Mouse (Mus musculus) CH12.LX (cell line): ENCODE measurements around the gene Prr5l.

ENCODE experiments used
- CTCF ChIP-seq, 2 experiments: IDR thresholded peaks in 1 of 2; conservative IDR thresholded peaks in 1 of 2; 2 replicates each; pipeline ENCODE4 v1.5.1; 2011 to 2012; ENCODE audit warnings: low read depth in 2 of 2, low read length in 2 of 2, improper control_type of control experiment in 1 of 2, inconsistent platforms in 1 of 2, mild to moderate bottlenecking in 1 of 2, moderate library complexity in 1 of 2
- ELF1 ChIP-seq: IDR thresholded peaks from 2 replicates; pipeline ENCODE4 v1.6.1; 2014; ENCODE audit warnings: low read depth, mild to moderate bottlenecking, inconsistent platforms, low read length, improper control_type of control experiment
- EP300 ChIP-seq: IDR thresholded peaks from 2 replicates; pipeline ENCODE4 v1.6.1; 2011; ENCODE audit warnings: low read length, improper control_type of control experiment
- GABPA ChIP-seq: IDR thresholded peaks from 2 replicates; pipeline ENCODE4 v1.6.1; 2012; ENCODE audit warnings: low read depth, low read length, improper control_type of control experiment, inconsistent platforms; ENCODE audit not compliant: insufficient replicate concordance
- IRF4 ChIP-seq: IDR thresholded peaks from 2 replicates; pipeline ENCODE4 v1.6.1; 2014; ENCODE audit warnings: low read depth, mild to moderate bottlenecking, inconsistent platforms, low read length, improper control_type of control experiment
- POLR2A ChIP-seq: IDR thresholded peaks from 2 replicates; pipeline ENCODE4 v1.6.1; 2011; ENCODE audit warnings: low read depth, mild to moderate bottlenecking, improper control_type of control experiment, low read length
- POLR2AphosphoS2 ChIP-seq: IDR thresholded peaks from 2 replicates; pipeline ENCODE4 v1.6.1; 2011; ENCODE audit warnings: low read depth, low read length, improper control_type of control experiment
- RAD21 ChIP-seq: IDR thresholded peaks from 2 replicates; pipeline ENCODE4 v1.6.1; 2011; ENCODE audit warnings: low read depth, mild to moderate bottlenecking, low read length, improper control_type of control experiment, moderate library complexity
- UBTF ChIP-seq: IDR thresholded peaks from 2 replicates; pipeline ENCODE4 v1.6.1; 2012; ENCODE audit warnings: low read depth, mild to moderate bottlenecking, inconsistent platforms, low read length, improper control_type of control experiment, moderate library complexity
- USF1 ChIP-seq: IDR thresholded peaks from 2 replicates; pipeline ENCODE4 v1.6.1; 2014; ENCODE audit warnings: low read depth, mild to moderate bottlenecking, inconsistent platforms, low read length, improper control_type of control experiment
- ZC3H11A ChIP-seq: IDR thresholded peaks from 2 replicates; pipeline ENCODE4 v1.6.1; 2012; ENCODE audit warnings: low read depth, mild to moderate bottlenecking, inconsistent platforms, low read length, improper control_type of control experiment

GRCm38 (mm10) chr2:101813581-101814271, 69.1 kb downstream of the Prr5l start:
- TF ChIP-seq RAD21 (no peak), GABPA (no peak), POLR2AphosphoS2 (no peak), CTCF (conservative IDR thresholded peaks at IDR 0.05 in 1 of 2, IDR thresholded peaks at IDR 0.05 in 1 of 2; ENCODE audit: low read depth in 2 of 2, low read length in 2 of 2) (no peak), ZC3H11A (no peak), UBTF (no peak), IRF4 (no peak), USF1 (no peak), ELF1 (no peak), POLR2A (no peak), EP300 (no peak)
